Mouse (Mus musculus): ENCODE results near the gene Anks3.

Gene Anks3

DNA sequence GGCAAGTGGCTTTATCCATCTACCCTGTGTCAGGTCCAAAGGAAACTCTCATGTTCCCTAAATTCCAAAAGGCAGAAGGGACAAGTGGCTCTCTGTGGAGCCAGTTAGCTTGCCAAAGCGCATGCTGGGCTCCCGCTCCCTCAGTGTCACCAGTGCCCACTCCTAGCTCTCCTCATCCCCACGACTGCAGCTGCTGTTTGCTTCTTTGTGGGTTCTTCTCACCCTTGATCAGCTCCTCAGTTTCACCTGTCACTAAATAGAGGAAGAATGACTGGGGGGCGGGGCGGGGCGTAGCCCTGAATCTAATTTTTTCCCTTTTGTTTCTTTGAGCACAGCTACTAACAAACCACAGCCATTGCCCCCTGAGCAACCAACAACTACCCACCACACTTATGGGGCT lies 65.1 kb downstream of the Anks3 start:
- DNase-seq (ENCODE audit: low read depth, low spot score), result no peak

DNA sequence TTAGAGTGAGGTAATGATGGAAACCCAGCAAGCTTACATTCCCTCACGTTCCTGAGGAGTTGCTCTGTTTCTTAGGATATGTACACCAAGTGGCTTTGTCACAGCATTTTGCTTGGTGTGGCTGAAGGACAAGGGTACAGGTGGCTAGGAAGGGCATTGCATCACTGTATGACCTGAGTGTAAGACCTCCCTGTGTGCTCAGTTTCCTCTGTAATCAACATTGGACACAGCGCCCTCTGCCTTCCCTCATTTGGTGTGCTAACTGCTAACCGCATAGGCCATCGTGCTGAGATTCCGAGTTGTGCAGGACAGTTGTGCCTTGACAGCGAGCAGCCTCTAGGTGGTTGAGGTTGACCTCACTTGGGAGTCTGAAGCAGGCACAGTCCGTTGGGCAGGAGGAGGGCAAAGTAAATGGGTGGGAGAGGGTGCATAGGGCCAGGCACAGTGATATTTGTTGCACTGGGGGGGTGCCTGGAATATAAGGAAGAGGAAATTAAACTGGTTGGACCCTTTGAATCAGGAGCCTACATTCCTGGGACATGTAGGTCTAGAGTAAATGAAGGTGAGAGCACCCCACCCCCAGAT lies 66.8 kb downstream of the Anks3 start:
- DNase-seq (ENCODE audit: low read depth, low spot score), result peak; percentile 67

- DNase-seq (ENCODE audit: low read depth, low spot score), result no peak
These were observed 67.6 kb downstream of the Anks3 start for GRCm38 (mm10) chr16:4896249-4897027.

DNA sequence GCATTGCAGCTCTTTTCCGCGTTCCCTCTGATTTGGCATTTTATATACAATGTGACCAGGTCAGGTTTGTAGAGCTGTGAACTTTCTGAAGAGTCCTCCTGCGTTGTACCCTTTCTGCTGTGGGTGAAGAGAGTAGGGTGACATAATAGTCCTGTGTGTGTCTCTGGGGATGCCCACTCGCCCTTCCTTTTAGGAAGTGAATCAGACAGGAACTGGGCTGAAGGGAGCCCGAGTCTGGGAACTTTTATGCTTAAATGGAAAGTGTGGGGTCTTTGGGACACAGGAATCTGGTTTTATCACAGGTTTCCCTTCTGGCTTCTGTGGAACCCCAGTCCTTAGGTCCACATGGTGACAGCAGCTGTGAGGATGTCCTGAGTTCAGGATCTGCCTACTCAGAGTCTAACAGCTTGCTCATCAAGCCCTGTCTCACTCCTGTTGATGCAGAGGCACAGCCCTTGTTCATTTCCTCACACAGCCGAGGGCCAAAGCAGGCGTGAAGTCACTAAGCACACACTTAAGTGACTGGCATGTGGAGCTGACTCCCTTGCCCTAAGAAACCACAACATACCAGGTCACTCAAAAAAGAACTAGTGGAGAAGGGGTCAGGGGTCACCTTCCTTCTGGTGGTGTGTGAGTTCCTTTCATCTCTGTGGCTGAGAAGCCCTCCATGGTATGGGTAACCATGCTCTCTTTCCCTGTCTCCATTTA lies 69.7 kb downstream of the Anks3 start:
- no peak for DNase-seq (ENCODE audit: low read depth, low spot score)

DNA sequence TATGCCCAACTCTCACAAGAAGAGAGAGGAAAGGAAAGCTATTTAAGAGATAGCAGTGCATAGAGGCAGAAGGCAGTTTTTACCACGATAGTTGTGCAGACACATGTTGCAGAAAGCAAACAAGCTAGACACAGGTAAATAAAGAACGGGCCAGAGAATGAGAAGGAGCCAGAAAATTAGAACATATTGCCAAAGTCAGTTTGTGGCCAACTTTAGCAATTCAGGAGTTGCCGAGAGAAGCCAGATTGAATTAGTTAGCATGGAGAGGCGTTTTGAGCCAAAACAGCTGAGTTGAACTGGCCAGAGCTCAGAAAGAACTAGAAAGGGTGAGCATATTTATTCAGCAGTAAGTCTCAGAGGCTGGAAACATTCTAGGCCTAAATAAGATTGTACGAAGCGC lies 71.8 kb downstream of the Anks3 start:
- DNase-seq (ENCODE audit: low read depth, low spot score), result no peak

Data from R1 (cell line).